Mouse (Mus musculus) midbrain, embryonic 10.5 days (tissue): Measurements from ENCODE around the gene Crygd. TPM values are rescaled to one million over a fixed set of nuclear protein-coding genes. Genes with fewer than 3 reads are reported as not detected.

Experiments used
- DNase-seq: peaks from one replicate; pipeline ENCODE4 v3.0.0-alpha.2; 2017; ENCODE audit warnings: low spot score
- H3K27ac ChIP-seq: fragments of 300-500 bp; sonication (generic); replicated peaks from 2 replicates; pipeline ENCODE4 v1.5.1; 2016; ENCODE audit warnings: mild to moderate bottlenecking
- H3K27me3 ChIP-seq: fragments of 300-500 bp; sonication (generic); 2 replicates; pipeline ENCODE4 v1.6.1; 2016; ENCODE audit warnings: low read depth, mild to moderate bottlenecking; ENCODE audit not compliant: poor library complexity, severe bottlenecking
- H3K36me3 ChIP-seq: fragments of 300-500 bp; sonication (generic); 2 replicates; pipeline ENCODE4 v1.6.1; 2016; ENCODE audit warnings: mild to moderate bottlenecking, moderate library complexity
- H3K4me1 ChIP-seq: fragments of 300-500 bp; sonication (generic); 2 replicates; pipeline ENCODE4 v1.6.1; 2016
- H3K4me3 ChIP-seq: fragments of 300-500 bp; sonication (generic); 2 replicates; pipeline ENCODE4 v1.5.1; 2016; ENCODE audit warnings: mild to moderate bottlenecking, moderate library complexity
- H3K9me3 ChIP-seq: fragments of 300-500 bp; sonication (generic); replicated peaks from 2 replicates; pipeline ENCODE4 v1.6.1; 2016; ENCODE audit warnings: mild to moderate bottlenecking
- WGBS: fragments of 180-500 bp; shearing (Covaris S2); methylation state at CpG from one replicate; pipeline ENCODE4 v1.1.7; 2016; 5-methylcytosine and 5-hydroxymethylcytosine counted together
- polyA plus RNA-seq: library from polyadenylated mRNA; unstranded; fragments of >200 nt; fragmentation: Nextera tagmentation; extraction: Ambion mirVana; gene quantifications from 2 replicates; pipeline ENCODE4 v1.2.1, GENCODE M21; 2016

Gene Crygd
- polyA plus RNA-seq, 1 experiment from 2014 or later: not detected

DNA sequence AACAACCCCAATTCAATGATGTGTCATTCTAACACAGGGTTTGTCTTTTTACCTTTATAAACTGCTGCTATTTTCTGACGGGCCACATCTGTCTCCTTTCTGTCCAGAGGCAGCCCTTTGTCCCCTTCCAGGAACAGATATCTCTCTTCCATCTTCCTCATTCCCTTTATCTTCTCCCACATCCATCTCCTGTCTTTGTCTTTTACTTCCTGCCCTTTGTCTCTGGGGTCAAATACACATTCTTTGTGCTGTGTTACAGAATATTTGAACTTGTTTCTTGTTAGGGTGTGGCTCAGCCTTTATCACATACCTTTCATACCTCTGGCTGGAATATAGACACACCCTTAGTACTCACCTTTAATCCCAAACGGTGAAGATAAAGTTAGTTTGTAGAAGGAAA is 25.7 kb downstream of the Crygd start:
- Histone ChIP-seq H3K4me3 (no peak overlapping the region), H3K36me3 (no peaks in the 10 kb centered on the region)
- 79% methylated on average over 2 of the region's 2 CpGs for WGBS

DNA sequence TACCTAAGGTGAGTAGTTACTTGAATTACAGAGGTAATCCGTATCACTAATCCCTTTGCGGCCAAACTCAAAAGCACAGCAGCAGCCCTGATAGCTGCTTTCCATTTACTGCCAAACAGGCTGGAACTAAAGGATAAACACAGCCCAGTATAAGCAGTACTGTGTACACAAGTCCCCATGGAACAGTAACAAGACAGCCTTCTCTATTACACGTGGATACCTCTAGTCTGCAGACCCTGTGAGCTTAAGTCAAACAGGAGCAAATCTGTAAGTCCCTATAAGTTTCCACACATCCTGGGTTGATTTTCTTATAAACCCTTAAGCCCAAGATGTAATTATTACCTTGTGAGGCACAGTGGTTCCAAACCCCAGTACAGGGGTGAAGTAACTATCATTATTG is 27.7 kb downstream of the Crygd start:
- 35% methylated on average over 3 of the region's 3 CpGs for WGBS
- Histone ChIP-seq H3K27me3 (no peaks in the 10 kb centered on the region), H3K36me3 (no peaks in the 10 kb centered on the region), H3K27ac (no peak overlapping the region), H3K4me3 (no peak overlapping the region), H3K9me3 (no peaks in the 10 kb centered on the region), H3K4me1 (no peaks in the 10 kb centered on the region)
- no peak for DNase-seq

More for the DNA sequence above, 25.7 kb downstream of the Crygd start:
- Histone ChIP-seq H3K9me3 (no peaks in the 10 kb centered on the region), H3K27ac (no peak overlapping the region), H3K4me1 (no peaks in the 10 kb centered on the region), H3K27me3 (no peaks in the 10 kb centered on the region)
- DNase-seq: no peak

DNA sequence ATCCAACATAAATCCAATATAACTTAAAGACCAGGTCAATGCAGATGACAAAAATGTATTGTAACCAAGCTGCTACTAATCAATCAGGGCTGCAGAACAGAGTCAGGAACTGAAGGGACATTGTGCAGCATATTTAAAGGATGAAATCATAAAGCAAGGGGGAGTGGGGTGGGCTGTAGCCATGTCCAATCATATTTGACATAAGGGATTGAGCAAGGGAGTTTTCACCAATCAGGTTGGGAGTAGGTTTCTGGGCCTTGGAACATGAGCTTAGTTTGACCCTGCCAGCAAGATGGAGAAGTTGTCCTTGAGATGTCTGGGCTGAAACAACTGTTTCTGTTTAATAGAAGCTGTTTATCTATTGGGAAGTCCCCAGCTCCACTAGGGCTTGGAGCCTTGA is 30.6 kb downstream of the Crygd start, which contains the start of gene Akr1cl:
Akr1cl (minus strand) TSS at position 119 of the 400 bp plus-strand sequence.
- H3K27me3 ChIP-seq: no peaks in the 10 kb centered on the region
- H3K4me1 ChIP-seq: 0 out of 2 replicates have a peak, but pooled peaks cover 3% of the 10 kb centered on the region
- H3K27ac ChIP-seq: no peak within 1 kb of the TSS
- no peaks in the 10 kb centered on the region for H3K9me3 ChIP-seq
- no peak for DNase-seq
- no peak within 1 kb of the TSS for H3K4me3 ChIP-seq
- no peaks in the 10 kb centered on the region for H3K36me3 ChIP-seq

DNA sequence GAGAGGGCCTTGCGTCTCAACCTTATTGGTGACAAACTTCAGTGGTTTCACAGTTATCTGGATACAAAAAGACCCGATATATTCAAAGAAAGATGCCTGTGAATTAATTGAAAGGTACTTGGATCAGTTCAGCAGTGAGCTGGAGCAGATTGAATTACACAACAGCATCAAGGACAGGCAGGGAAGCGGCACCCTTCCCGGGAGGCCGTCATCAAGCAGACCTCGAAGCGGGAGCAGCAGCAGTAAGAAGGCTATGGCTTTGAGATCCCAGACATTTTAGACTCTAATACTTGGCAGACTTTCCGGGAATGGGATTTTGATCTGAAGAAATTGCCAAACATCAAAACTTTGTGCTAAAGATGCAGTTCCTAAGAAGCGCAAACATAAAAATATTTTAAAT is 35.0 kb downstream of the Crygd start:
- no peak overlapping the region for H3K27ac ChIP-seq
- no peaks in the 10 kb centered on the region for H3K27me3 ChIP-seq
- H3K4me1 ChIP-seq: 0 out of 2 replicates have a peak, but pooled peaks cover 3% of the 10 kb centered on the region
- no peaks in the 10 kb centered on the region for H3K9me3 ChIP-seq
- WGBS: 77% methylated on average over 9 of the region's 9 CpGs
- H3K36me3 ChIP-seq: no peaks in the 10 kb centered on the region
- no peak overlapping the region for H3K4me3 ChIP-seq
- DNase-seq: no peak

DNA sequence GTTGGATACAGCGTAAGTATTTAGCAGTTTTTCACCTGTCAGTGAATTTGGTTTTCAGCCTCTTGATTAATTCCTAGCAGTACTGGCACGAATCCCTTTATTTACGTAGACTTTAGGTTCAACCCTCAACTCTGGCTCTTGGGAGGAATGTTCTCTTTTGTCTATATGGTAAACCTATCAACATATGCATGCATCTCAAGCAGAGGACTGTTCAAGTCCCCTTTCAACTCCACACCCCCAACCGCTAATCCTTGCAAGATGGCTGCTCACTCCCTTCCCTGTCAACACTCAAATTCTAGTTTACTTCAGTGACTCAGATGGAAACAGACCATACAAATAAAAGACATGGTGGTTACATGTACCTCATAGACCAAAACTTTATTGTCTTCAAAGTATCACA is 50.5 kb downstream of the Crygd start:
- Histone ChIP-seq H3K4me1 (no peaks in the 10 kb centered on the region), H3K27ac (no peak overlapping the region), H3K27me3 (no peaks in the 10 kb centered on the region), H3K36me3 (no peaks in the 10 kb centered on the region), H3K4me3 (no peak overlapping the region), H3K9me3 (no peaks in the 10 kb centered on the region)
- WGBS: 82% methylated on average over 4 of the region's 4 CpGs
- DNase-seq: no peak

Other genes starting within 250 kb of the Crygd start
- gene Plekhm3, start 106.6 kb downstream of the Crygd start, polyA plus RNA-seq: 7.3 and 7.6 TPM in 2 replicates
- 0.15 and 0.42 TPM in 2 replicates for gene Akr1cl, start 30.7 kb downstream of the Crygd start, polyA plus RNA-seq
- gene Cryge, start 12.3 kb downstream of the Crygd start, polyA plus RNA-seq: 0.46 and 1.2 TPM in 2 replicates
- 0.24 TPM in 1 of 2 replicates, not detected in the other for gene Crygc, start 10.2 kb upstream of the Crygd start, polyA plus RNA-seq
- gene Crygb, start 18.8 kb upstream of the Crygd start, polyA plus RNA-seq: not detected in 2 replicates
- not detected in 2 replicates for gene Cryga, start 39.9 kb upstream of the Crygd start, polyA plus RNA-seq
- gene Gm28845, start 56.1 kb upstream of the Crygd start, polyA plus RNA-seq: 0.19 TPM in 1 of 2 replicates, not detected in the other
- 0.16 TPM in 1 of 2 replicates, not detected in the other for gene D630023F18Rik, start 59.8 kb upstream of the Crygd start, polyA plus RNA-seq
- gene Idh1, start 123.0 kb upstream of the Crygd start, polyA plus RNA-seq: 295 and 381 TPM in 2 replicates
- 10.5 and 13.7 TPM in 2 replicates for gene Pikfyve, start 123.2 kb upstream of the Crygd start, polyA plus RNA-seq
- gene Pth2r, start 218.6 kb upstream of the Crygd start, polyA plus RNA-seq: 0.10 and 0.25 TPM in 2 replicates